Comparison of ENCODE assay signal across 9 mouse cellular contexts in the genomic region with DNA sequence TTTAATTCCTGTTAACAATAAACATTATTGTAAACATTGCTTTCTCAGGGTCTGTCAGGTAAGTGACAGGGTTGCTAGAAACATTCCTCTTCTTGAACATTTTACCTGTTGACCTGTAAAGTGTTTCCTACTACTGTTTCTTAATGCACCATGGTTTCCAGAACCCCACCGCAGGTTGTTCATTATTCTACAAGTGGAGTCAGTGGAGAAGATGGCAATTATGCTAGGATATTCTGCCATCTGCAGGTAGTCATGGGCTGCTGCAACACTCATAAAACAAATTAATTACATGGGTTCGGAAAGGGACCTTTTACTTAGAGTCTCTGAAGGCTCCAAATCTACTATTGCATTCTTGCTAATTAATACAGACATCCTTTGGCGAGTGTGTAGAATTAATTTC.
DNase-seq lines count a peak whose midpoint lies in the region; ATAC-seq and TF ChIP-seq lines count a peak whose summit lies in the region.
"Had no signal": no experiment of that assay in that cellular context is flagged by ENCODE, and none has a peak within 500 bp of the region (broad histone marks: within the 10 kb centered on the region; RNA-seq: fewer than 3 reads in every experiment).

No protein-coding gene starts in this region.

- no peak overlapping the region for H3K9ac ChIP-seq in kidney, postnatal 0 days (ENCODE audit: low read depth, low read length)
- H3K9ac ChIP-seq in kidney, embryonic 15.5 days: no peak overlapping the region
- no peak overlapping the region for H3K9ac ChIP-seq in hindbrain, embryonic 16.5 days (ENCODE audit: low read depth, low read length)

- no peaks in the 10 kb centered on the region for H3K9me3 ChIP-seq in kidney, postnatal 0 days (replicated peaks; ENCODE audit: low read length)
- no peaks in the 10 kb centered on the region for H3K9me3 ChIP-seq in kidney, embryonic 15.5 days (replicated peaks)
- no peaks in the 10 kb centered on the region for H3K9me3 ChIP-seq in hindbrain, embryonic 16.5 days (ENCODE audit: control insufficient read depth, low read length)

- no peak for ATAC-seq in kidney, postnatal 0 days (replicated peaks; ENCODE audit: low FRiP score, low read depth)
- ATAC-seq in kidney, embryonic 15.5 days (replicated peaks; ENCODE audit: low FRiP score): no peak
- ATAC-seq in hindbrain, embryonic 16.5 days: 0 out of 2 replicates have a peak, but pooled peaks have one; percentile 37

- H3K4me2 ChIP-seq in kidney, postnatal 0 days (ENCODE audit: low read length): no peak overlapping the region
- H3K4me2 ChIP-seq in kidney, embryonic 15.5 days: no peak overlapping the region
- no peak overlapping the region for H3K4me2 ChIP-seq in hindbrain, embryonic 16.5 days (ENCODE audit: low read length)

- peak; percentile 4 for DNase-seq in adrenal gland, postnatal 10 days
- no peak for DNase-seq in adrenal gland, adult 18-20 months (ENCODE audit: low spot score in 2 of 2)
- peak; percentile 74 for DNase-seq in kidney, postnatal 0 days (ENCODE audit: low spot score)
- peak; percentile 9 for DNase-seq in R1 (ENCODE audit: low read depth, low spot score)
- DNase-seq in frontal cortex, postnatal 25 days (ENCODE audit: low spot score in 2 of 2): no peak
- no peak for DNase-seq in thymus, adult 2 months
- DNase-seq: gastrocnemius, postnatal 14 days had no signal

- no peak overlapping the region for H3K27ac ChIP-seq in kidney, postnatal 0 days
- H3K27ac ChIP-seq in kidney, embryonic 15.5 days: no peak overlapping the region
- H3K27ac ChIP-seq in hindbrain, embryonic 16.5 days (ENCODE audit: low read depth, low read length): no peak overlapping the region
- no peak overlapping the region for H3K27ac ChIP-seq in thymus, adult 2 months (ENCODE audit: control insufficient read depth, insufficient read depth, low read length)

- no peaks in the 10 kb centered on the region for H3K4me1 ChIP-seq in kidney, postnatal 0 days (replicated peaks; ENCODE audit: insufficient read depth, low read length)
- H3K4me1 ChIP-seq in kidney, embryonic 15.5 days: no peaks in the 10 kb centered on the region
- H3K4me1 ChIP-seq in hindbrain, embryonic 16.5 days (ENCODE audit: control insufficient read depth, insufficient read depth, low read depth, low read length): no peaks in the 10 kb centered on the region
- H3K4me1 ChIP-seq in thymus, adult 2 months (replicated peaks; ENCODE audit: control insufficient read depth, insufficient read depth, low read length): no peaks in the 10 kb centered on the region

- no peaks in the 10 kb centered on the region for H3K36me3 ChIP-seq in kidney, postnatal 0 days (ENCODE audit: insufficient read depth, low read length)
- no peaks in the 10 kb centered on the region for H3K36me3 ChIP-seq in kidney, embryonic 15.5 days
- no peaks in the 10 kb centered on the region for H3K36me3 ChIP-seq in hindbrain, embryonic 16.5 days (ENCODE audit: control insufficient read depth, insufficient read depth, low read length)
- H3K36me3 ChIP-seq in thymus, adult 2 months (ENCODE audit: control insufficient read depth, insufficient read depth, low read length): no peaks in the 10 kb centered on the region

- TF ChIP-seq CTCF in kidney, postnatal 0 days (IDR thresholded peaks at IDR 0.05; ENCODE audit: low read depth): peak; percentile 83
- TF ChIP-seq CTCF in thymus, adult 2 months (IDR thresholded peaks at IDR 0.05; ENCODE audit: borderline replicate concordance, control insufficient read depth, extremely low read depth, insufficient read depth, low read length, poor library complexity): no peak

- WGBS in kidney, postnatal 0 days: 22% methylated on average over 3 of the region's 3 CpGs
- WGBS in kidney, embryonic 15.5 days: 30% methylated on average over 3 of the region's 3 CpGs
- 33% methylated on average over 3 of the region's 3 CpGs for WGBS in hindbrain, embryonic 16.5 days
- WGBS in thymus, adult 2 months: 51% methylated on average over 3 of the region's 3 CpGs

- no peak for TF ChIP-seq POLR2A in thymus, adult 2 months (IDR thresholded peaks at IDR 0.05; ENCODE audit: control insufficient read depth, extremely low read depth, insufficient read depth, low read length, poor library complexity)

- H3K27me3 ChIP-seq in kidney, postnatal 0 days (ENCODE audit: insufficient read depth, low read length): no peaks in the 10 kb centered on the region
- no peaks in the 10 kb centered on the region for H3K27me3 ChIP-seq in kidney, embryonic 15.5 days
- H3K27me3 ChIP-seq in hindbrain, embryonic 16.5 days (replicated peaks; ENCODE audit: control insufficient read depth, insufficient read depth, low read length): no peaks in the 10 kb centered on the region
- no peaks in the 10 kb centered on the region for H3K27me3 ChIP-seq in thymus, adult 2 months (ENCODE audit: control insufficient read depth, insufficient read depth, low read length)

- no peak overlapping the region for H3K4me3 ChIP-seq in kidney, postnatal 0 days (replicated peaks; ENCODE audit: low read depth, low read length)
- H3K4me3 ChIP-seq in kidney, embryonic 15.5 days (replicated peaks): no peak overlapping the region
- no peak overlapping the region for H3K4me3 ChIP-seq in hindbrain, embryonic 16.5 days (ENCODE audit: low read length)
- H3K4me3 ChIP-seq in thymus, adult 2 months (ENCODE audit: control insufficient read depth, insufficient read depth, low read length): no peak overlapping the region

Comparison
In these comparisons a context has a peak if more than half of its experiments do, and no peak if none do; other contexts are left out.
1. DNase-seq: peak in adrenal gland, postnatal 10 days (single experiment), kidney, postnatal 0 days (single experiment) and R1 (single experiment); none in adrenal gland, adult 18-20 months (0 of 2), frontal cortex, postnatal 25 days (0 of 2) and thymus, adult 2 months (single experiment).